Mouse (Mus musculus) cerebellum, adult 2 months (tissue): ENCODE measurements at regions not wholly inside any gene's neighbourhood (a gene's known extent, or its start where the extent isn't known, plus 50 kb on each side); places are given as distances from the start of the nearest gene placed in this dataset.

ENCODE experiments used
- CTCF ChIP-seq: fragments of 200-500 bp; IDR thresholded peaks from 2 replicates; pipeline ENCODE4 v1.5.1; 2011; ENCODE audit warnings: low read depth, mild to moderate bottlenecking, control low read depth, low read length, moderate library complexity, borderline replicate concordance; ENCODE audit not compliant: insufficient read depth
- POLR2A ChIP-seq: fragments of 200-500 bp; IDR thresholded peaks from 2 replicates; pipeline ENCODE4 v1.6.1; 2011; ENCODE audit warnings: low read length, control low read depth, borderline replicate concordance; ENCODE audit not compliant: insufficient read depth

GRCm38 (mm10) chr4:55723124-55723523, 190.9 kb upstream of the Klf4 start:
- TF ChIP-seq POLR2A = no peak
- TF ChIP-seq CTCF = no peak
